Mouse (Mus musculus): ENCODE measurements around the gene Pnpo. TPM values are rescaled to one million over a fixed set of nuclear protein-coding genes. Genes with fewer than 3 reads are reported as not detected.

Gene Pnpo
- polyA plus RNA-seq, 1 experiment from 2014 or later = 21.5 TPM

DNA sequence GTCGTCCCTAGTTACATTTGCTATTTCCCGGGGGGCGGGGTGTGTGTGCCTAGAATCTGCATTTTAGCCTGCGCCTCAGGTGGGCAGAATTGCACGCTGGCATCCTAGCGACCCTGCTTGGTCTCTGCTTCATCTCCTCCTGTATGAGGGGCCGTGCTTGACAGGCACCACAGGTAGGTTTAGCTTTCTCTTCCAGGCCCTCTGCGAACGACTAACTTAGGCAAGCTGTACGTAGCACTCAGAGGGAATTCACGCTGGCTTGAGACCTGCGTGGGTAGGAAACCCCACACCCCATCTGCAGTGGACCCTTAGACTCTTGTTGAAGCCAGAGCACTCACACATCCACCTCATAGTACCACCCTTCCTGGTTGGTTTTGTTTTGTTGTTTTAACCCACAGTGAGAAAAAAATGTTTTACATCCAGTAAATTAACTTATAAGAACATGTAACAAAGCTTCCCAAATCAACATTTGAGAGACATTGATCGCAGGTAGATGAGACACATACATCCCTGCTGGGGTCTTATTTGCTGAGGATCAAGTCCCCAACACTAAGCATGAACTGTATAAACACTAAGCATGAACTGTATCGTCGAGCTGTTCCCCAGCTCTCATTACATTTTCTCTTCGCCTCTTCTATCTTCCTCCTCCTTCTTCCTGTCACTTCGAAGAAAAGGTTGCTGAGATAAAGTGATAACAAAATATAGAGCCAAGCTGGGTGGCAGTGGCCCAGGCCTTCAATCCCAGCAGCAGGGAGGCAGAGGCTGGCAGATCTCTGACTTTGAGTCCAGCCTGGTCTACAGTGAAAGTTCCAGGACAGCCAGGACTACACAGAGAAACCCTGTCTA lies 34.8 kb upstream of the Pnpo start:
- Histone ChIP-seq H3K27ac (peak overlapping the region; percentile 80), H3K4me2 (replicated peaks) (peak overlapping the region; percentile 81), H3K9me3 (replicated peaks) (no peaks in the 10 kb centered on the region), H3K27me3 (peaks cover 5% of the 10 kb centered on the region), H3K4me1 (peaks cover 33% of the 10 kb centered on the region), H3K4me3 (peak overlapping the region; percentile 87), H3K36me3 (no peaks in the 10 kb centered on the region; the same call in 1 of the 2 replicates), H3K9ac (peak overlapping the region; percentile 69)
- ATAC-seq (ENCODE audit: low FRiP score) = 0 out of 2 replicates have a peak, but pooled peaks have one; percentile 0
- 30% methylated on average over 17 of the region's 17 CpGs for WGBS

- WGBS = under 1% methylated on average over 45 of the region's 45 CpGs
These were observed 34.0 kb upstream of the Pnpo start for GRCm38 (mm10) chr11:96977606-96978400.

DNA sequence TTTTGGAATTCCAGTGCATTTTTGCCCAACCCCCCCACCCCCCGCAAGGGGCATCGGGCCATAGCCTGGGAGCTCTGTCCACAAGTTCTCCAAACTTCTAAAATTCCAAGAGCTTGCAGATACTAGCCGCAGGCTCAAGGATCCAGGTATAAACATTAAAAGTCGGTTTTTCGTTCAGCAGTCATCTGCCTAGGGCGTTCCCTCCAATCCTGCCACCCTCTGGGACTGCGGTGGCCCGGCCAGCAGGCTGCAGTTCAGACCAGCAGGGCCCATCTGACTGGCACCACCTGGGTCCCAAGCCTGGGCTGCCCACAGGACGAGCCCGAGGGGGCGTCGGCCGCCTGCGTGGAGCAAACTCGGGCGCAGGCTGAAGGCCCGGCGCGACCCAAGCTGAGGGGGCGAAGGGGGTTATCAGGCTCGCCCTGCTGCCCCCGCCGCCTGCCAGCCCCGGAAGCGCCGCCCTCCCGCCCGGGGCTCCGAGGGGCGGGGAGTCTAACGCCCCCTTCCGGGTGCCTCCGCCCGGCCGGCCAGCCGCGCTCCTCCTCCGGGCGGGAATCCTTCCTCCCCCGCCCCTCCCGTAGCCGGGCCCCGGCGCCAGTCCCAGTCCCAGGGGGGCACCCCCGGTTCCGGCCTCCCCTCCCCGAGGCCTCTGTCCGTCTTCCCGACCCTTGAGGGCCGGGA lies 33.3 kb upstream of the Pnpo start:
- ATAC-seq (ENCODE audit: low FRiP score) = peak; percentile 79
- Histone ChIP-seq H3K27ac (peak overlapping the region; percentile 97), H3K4me1 (peaks cover 39% of the 10 kb centered on the region), H3K4me2 (replicated peaks) (peak overlapping the region; percentile 81), H3K4me3 (peak overlapping the region; percentile 87), H3K36me3 (no peaks in the 10 kb centered on the region; the same call in 1 of the 2 replicates), H3K9ac (peak overlapping the region; percentile 90), H3K27me3 (no peaks in the 10 kb centered on the region; the same call in 1 of the 2 replicates), H3K9me3 (replicated peaks) (no peaks in the 10 kb centered on the region)
- WGBS = 1% methylated on average over 33 of the region's 50 CpGs

More at GRCm38 (mm10) chr11:96977606-96978400, 34.0 kb upstream of the Pnpo start:
- peak; percentile 98 for ATAC-seq (ENCODE audit: low FRiP score)
- H3K27ac ChIP-seq = peak overlapping the region; percentile 97
- no peaks in the 10 kb centered on the region; the same call in 1 of the 2 replicates for H3K36me3 ChIP-seq
- H3K9me3 ChIP-seq (replicated peaks) = no peaks in the 10 kb centered on the region
- H3K4me1 ChIP-seq = peaks cover 38% of the 10 kb centered on the region
- no peaks in the 10 kb centered on the region; the same call in 1 of the 2 replicates for H3K27me3 ChIP-seq
- H3K4me3 ChIP-seq = peak overlapping the region; percentile 87
- H3K9ac ChIP-seq = peak overlapping the region; percentile 90
- peak overlapping the region; percentile 81 for H3K4me2 ChIP-seq (replicated peaks)

GRCm38 (mm10) chr11:96976379-96976687 lies 32.5 kb upstream of the Pnpo start:
- Histone ChIP-seq H3K9ac (peak overlapping the region; percentile 90), H3K27me3 (no peaks in the 10 kb centered on the region; the same call in 1 of the 2 replicates), H3K36me3 (no peaks in the 10 kb centered on the region; the same call in 1 of the 2 replicates), H3K4me1 (peaks cover 36% of the 10 kb centered on the region), H3K9me3 (replicated peaks) (no peaks in the 10 kb centered on the region), H3K27ac (no peak overlapping the region), H3K4me2 (replicated peaks) (peak overlapping the region; percentile 81), H3K4me3 (peak overlapping the region; percentile 87)
- ATAC-seq (ENCODE audit: low FRiP score) = no peak
- 54% methylated on average over 3 of the region's 3 CpGs for WGBS

DNA sequence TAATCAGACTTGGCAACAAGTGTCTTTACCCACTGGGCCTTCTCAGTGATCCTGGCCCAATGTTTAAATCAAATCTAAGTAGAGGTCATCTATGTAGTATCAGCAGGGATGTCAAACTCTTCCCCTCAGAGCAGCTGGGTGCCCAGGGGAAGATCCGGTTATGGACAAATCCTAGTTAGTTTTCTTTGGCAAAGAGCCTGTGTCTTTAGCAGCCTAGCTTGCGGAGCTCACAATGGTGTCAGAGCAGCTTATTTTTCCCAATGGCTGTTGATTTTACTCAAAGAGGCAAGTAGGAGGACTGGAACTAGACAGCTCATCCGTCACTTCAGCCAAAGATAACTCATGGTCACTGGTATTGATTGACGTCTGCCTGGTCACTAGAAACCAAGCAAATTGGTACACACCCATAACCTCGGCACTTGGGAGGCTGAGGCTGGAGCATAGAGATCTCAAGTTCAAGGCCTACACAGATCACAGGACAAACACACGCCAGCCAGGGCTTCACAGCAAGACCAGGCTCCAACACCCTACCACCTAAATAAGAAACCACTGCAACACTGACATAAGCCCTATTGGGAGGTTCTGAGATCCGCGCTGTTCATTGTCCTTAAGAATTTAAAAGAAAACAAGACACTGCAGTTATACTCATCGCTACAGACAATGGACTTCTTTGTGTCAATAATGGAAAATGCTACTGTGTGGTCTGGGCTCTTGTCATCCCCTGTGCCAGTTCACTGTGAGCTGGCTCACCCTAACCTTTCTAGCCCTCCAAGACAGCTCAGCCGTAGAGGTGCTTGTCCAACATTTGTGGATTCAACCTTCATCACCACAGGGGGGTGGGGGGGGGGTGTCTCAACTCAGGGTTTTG lies 32.0 kb upstream of the Pnpo start:
- Histone ChIP-seq H3K4me3 (peak overlapping the region; percentile 87; the same call in 1 of the 2 replicates), H3K27ac (no peak overlapping the region), H3K9me3 (replicated peaks) (no peaks in the 10 kb centered on the region), H3K36me3 (no peaks in the 10 kb centered on the region; the same call in 1 of the 2 replicates), H3K9ac (peak overlapping the region; percentile 90; the same call in 1 of the 2 replicates), H3K4me2 (replicated peaks) (peak overlapping the region; percentile 81), H3K27me3 (no peaks in the 10 kb centered on the region; the same call in 1 of the 2 replicates), H3K4me1 (peaks cover 36% of the 10 kb centered on the region)
- no peak for ATAC-seq (ENCODE audit: low FRiP score)
- 79% methylated on average over 10 of the region's 10 CpGs for WGBS

DNA sequence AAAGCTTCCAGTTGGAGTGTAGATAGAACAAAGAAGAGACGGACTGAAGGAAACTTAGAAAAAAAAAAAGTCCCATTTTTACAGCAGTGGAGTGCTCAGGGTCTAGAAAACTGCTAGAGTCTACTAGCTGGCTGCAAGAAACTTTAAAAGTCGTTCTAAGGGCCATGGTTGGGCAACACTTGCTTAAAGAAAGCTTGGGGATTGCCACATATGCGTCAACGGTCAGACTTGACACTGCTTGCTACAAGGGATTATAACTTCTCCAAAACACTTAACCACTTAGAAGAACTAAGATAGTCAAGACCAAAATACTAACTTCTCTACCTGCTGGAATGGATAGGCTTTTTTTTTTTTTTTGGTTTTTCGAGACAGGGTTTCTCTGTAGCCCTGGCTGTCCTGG lies 31.0 kb upstream of the Pnpo start:
- Histone ChIP-seq H3K4me1 (peaks cover 39% of the 10 kb centered on the region), H3K36me3 (no peaks in the 10 kb centered on the region; the same call in 1 of the 2 replicates), H3K27me3 (no peaks in the 10 kb centered on the region; the same call in 1 of the 2 replicates), H3K9me3 (replicated peaks) (no peaks in the 10 kb centered on the region), H3K27ac (no peak overlapping the region), H3K4me3 (no peak overlapping the region), H3K9ac (no peak overlapping the region), H3K4me2 (replicated peaks) (no peak overlapping the region)
- ATAC-seq (ENCODE audit: low FRiP score) = no peak
- WGBS = 88% methylated on average over 5 of the region's 5 CpGs

- H3K4me1 ChIP-seq = peaks cover 44% of the 10 kb centered on the region
- no peak for ATAC-seq (ENCODE audit: low FRiP score)
- 88% methylated on average over 5 of the region's 5 CpGs for WGBS
These were observed 29.7 kb upstream of the Pnpo start for GRCm38 (mm10) chr11:96973426-96973964.

GRCm38 (mm10) chr11:96972906-96973305 lies 29.1 kb upstream of the Pnpo start:
- peaks cover 44% of the 10 kb centered on the region for H3K4me1 ChIP-seq
- no peak overlapping the region for H3K4me3 ChIP-seq
- WGBS = 82% methylated on average over 5 of the region's 5 CpGs
- no peak overlapping the region for H3K27ac ChIP-seq
- no peaks in the 10 kb centered on the region; the same call in 1 of the 2 replicates for H3K36me3 ChIP-seq
- no peak overlapping the region for H3K9ac ChIP-seq
- no peaks in the 10 kb centered on the region for H3K27me3 ChIP-seq
- H3K9me3 ChIP-seq (replicated peaks) = no peaks in the 10 kb centered on the region
- no peak overlapping the region for H3K4me2 ChIP-seq (replicated peaks)
- ATAC-seq (ENCODE audit: low FRiP score) = no peak

More at GRCm38 (mm10) chr11:96973426-96973964, 29.7 kb upstream of the Pnpo start:
- Histone ChIP-seq H3K9ac (0 out of 2 replicates have a peak overlapping the region, but pooled peaks have one; percentile 9), H3K27ac (no peak overlapping the region; the same call in 1 of the 2 replicates), H3K27me3 (no peaks in the 10 kb centered on the region), H3K9me3 (replicated peaks) (no peaks in the 10 kb centered on the region), H3K4me3 (no peak overlapping the region), H3K4me2 (replicated peaks) (no peak overlapping the region), H3K36me3 (no peaks in the 10 kb centered on the region; the same call in 1 of the 2 replicates)

GRCm38 (mm10) chr11:96970341-96970740 lies 26.6 kb upstream of the Pnpo start:
- ATAC-seq (ENCODE audit: low FRiP score) = no peak
- Histone ChIP-seq H3K4me1 (peaks cover 30% of the 10 kb centered on the region), H3K4me3 (no peak overlapping the region), H3K36me3 (no peaks in the 10 kb centered on the region; the same call in 1 of the 2 replicates), H3K9ac (no peak overlapping the region), H3K4me2 (replicated peaks) (no peak overlapping the region), H3K27ac (no peak overlapping the region), H3K27me3 (no peaks in the 10 kb centered on the region), H3K9me3 (replicated peaks) (no peaks in the 10 kb centered on the region)
- 87% methylated on average over 3 of the region's 3 CpGs for WGBS

- no peaks in the 10 kb centered on the region for H3K27me3 ChIP-seq
- H3K4me1 ChIP-seq = peaks cover 30% of the 10 kb centered on the region
- no peak overlapping the region for H3K9ac ChIP-seq
- H3K36me3 ChIP-seq = no peaks in the 10 kb centered on the region; the same call in 1 of the 2 replicates
- peak overlapping the region; percentile 13; the same call in 1 of the 2 replicates for H3K27ac ChIP-seq
- H3K4me3 ChIP-seq = no peak overlapping the region
- no peaks in the 10 kb centered on the region for H3K9me3 ChIP-seq (replicated peaks)
- no peak overlapping the region for H3K4me2 ChIP-seq (replicated peaks)
- WGBS = 75% methylated on average over 1 of the region's 1 CpGs
- no peak for ATAC-seq (ENCODE audit: low FRiP score)
These were observed 26.0 kb upstream of the Pnpo start for GRCm38 (mm10) chr11:96969746-96970145.
